Mouse (Mus musculus): ENCODE results near the gene Erg.

Gene Erg

DNA sequence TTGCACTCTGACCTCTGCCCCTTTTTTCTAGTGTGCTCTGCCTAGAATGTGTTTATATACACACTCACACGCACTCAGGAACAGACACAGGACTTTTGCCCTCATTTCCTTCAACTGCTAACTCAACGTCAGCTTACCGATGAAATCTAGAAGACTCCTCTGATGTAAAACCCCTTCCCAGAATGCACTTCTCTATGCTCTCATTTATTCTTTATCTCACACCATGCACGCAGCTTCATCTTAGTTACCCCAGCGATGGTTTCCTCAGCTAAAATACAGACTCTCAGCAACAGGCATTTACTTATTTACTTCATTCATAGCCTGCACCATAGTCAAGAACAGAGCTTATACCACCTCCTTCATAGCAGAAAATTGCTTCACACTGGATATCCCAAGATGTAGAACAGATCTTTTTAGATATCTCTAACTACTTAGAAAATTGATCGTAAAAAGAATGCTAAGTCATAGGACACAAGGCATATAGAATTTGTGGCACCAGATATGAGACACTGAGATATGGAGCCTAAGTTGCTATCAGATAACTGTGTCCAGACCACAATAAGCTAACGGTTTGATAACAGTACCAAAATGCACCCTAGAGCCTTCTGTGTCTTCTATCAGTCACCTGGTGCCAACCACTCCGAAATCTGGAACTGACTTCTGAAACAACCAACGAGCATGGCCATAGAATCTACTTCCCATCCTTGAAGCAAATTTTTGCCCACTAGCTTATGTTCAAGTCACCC is 98.6 kb downstream of the Erg start:
- in situ Hi-C loops (cut with MboI, MseI): loop anchor here (10.0 kb wide), 1 partner anchor 57 kb away; no protein-coding TSS in a partner anchor

- in situ Hi-C loops (cut with MboI, MseI): loop anchor here (10.0 kb wide), 1 partner anchor 64 kb away; no protein-coding TSS in a partner anchor
Observed at GRCm38 (mm10) chr16:95481176-95481575, 105.2 kb downstream of the Erg start.

DNA sequence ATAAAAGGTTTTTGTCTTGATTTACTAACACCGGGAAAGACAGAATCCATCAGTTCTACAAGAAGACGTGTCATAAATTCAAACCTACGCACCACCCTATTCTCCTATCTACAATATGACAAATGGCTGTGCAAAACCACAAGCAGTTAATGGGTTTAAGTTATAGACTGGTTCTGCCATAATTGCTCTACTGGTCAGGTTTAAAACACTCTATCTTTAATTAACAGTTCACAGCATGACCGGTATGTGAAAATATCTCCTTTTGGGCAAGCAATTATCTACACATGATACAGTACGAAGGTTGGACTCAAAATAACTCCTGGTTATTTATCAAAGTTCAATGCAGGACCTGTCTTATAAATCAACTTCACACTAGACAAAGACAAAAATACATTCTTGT is 107.8 kb downstream of the Erg start:
- in situ Hi-C loops (cut with MboI, MseI): no loop called here

DNA sequence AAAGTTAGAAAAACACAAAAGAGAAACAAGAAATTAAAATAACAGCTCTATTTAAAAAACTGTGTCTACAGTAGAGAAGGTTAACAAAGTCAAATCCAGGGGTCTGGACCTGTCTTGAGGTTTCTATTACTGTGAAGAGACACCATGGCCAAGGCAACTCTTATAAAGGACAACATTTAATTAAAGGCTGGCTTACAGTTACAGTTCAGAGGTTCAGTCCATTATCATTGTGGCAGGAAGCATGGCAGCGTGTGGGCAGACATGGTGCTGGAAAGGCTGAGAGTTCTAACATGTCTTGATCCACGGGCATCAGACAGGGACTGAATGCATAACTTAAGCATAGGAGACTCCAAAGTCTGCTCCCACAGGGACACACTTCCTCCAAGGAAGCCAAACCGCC is 111.4 kb downstream of the Erg start:
- in situ Hi-C loops (cut with MboI, MseI): no loop called here

DNA sequence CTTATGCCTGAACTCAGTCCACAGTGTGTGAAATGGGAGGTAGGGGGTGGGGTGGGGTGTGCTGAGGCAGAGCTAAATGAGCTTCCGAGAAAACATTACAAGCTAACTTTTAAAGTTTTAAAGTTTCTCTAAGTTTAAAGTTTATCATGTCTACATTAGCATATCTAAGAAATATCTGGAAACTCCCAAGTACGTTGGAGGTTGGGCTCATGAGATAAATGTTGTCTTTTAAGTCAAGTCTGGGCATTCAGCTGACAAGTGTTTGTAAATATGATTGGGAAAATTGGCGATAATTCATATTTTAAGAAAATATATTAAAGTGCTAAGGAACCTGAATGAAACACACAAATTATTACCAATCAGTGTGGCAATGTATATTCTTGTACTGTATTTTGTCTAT is 112.4 kb downstream of the Erg start:
- in situ Hi-C loops (cut with MboI, MseI): no loop called here

DNA sequence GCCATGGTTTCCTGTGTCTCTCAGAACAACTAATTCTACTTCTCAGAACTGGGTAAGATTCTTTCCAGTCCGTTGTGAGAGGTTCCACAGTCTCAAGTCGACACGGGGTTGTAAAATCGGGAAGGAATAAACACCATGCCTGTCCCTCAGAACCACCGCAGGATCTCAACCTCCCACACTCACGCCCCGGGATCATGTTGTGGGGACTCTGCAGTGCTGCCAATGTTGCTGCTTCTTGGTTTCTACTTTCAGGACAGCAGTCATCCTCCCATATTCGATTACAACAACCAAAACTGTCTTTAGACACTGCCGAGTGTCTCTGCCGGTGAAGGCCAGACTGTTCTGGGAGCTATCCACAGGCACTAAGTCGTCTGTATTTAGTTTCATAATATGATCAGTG is 113.6 kb downstream of the Erg start:
- in situ Hi-C loops (cut with MboI, MseI): no loop called here

DNA sequence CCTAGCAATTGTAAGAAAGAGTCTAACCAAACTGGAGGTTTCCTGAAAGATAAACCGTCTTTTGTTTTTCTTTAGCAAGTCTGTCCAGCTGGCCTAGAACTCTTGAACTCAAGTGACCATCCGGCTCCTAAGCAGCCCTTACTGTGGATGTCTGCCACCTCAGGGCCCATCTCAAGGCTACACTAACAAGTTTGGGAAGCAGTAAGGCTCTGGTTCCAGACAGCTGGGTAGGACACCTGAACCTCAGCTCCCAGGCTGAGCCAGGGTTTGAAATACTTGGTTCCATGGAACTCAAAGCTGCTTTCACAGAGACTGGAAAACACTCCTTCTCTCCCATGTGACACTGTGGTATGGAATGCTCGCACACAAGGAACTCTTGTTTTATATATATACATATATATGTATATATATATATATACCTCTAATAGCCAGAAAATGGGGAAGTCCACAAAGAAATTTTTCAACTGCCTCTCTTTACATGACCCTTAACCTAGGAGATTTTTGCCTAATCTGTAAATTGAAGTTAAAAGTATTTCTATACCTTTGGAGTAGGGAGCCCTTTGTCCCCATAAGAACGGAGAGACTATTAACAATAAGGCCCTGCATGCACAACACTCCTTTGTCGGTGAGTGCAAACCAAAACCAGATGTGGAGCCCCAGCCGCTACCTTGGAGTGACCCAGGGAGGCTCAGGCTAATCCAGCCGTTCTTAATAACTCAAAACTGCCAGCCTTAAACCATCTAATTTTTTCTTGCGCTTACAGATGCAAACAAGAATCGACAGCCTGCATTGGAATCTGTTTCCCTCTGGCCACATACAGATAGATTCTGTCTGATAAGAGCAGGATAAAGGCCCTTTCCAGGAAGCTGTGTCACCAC is 116.9 kb downstream of the Erg start:
- in situ Hi-C loops (cut with MboI, MseI): no loop called here

- in situ Hi-C loops (cut with MboI, MseI): no loop called here
Observed at GRCm38 (mm10) chr16:95467893-95468292, 118.5 kb downstream of the Erg start.

DNA sequence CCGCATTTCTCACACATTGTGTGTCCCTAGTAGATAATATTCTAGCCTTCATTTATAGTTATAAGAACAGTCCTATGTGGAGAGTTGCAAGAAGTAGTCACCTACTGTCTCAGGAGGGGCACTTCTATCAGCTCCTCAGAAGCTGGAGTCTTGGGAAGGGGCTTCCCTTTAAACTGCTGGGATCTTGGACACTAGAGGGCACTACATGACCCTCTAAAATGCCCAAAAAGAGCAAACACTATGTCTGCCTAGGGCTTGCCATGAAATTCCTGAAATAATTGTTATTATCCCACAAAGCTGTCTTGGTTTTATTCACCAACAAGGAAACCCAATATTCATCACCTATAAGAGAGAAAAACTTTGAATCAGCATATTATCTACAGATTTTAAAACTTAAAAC is 119.8 kb downstream of the Erg start:
- in situ Hi-C loops (cut with MboI, MseI): no loop called here

- in situ Hi-C loops (cut with MboI, MseI): no loop called here
Observed at GRCm38 (mm10) chr16:95464609-95465008, 121.8 kb downstream of the Erg start.

GRCm38 (mm10) chr16:95463796-95464195 is 122.6 kb downstream of the Erg start:
- in situ Hi-C loops (cut with MboI, MseI): no loop called here

GRCm38 (mm10) chr16:95461941-95462340 is 124.5 kb downstream of the Erg start:
- in situ Hi-C loops (cut with MboI, MseI): no loop called here

DNA sequence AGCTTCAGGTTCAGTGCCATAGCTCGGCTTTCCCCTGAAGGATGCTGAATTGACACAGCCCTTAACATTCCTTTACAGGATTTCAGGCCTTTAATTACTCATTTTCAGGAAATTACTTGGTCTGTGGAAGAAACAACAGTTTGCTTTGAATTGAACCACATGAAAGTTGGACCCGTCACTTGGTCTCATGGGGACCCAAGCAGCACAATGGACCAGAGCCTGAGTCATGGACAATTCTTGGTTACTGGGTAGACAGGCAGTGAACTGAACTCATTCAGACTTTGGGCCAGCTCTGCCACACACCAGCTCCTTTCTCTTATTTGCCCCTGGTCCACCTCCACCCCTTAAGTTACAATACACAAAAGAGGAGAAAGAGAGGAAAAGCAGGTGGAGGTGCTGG is 126.1 kb downstream of the Erg start:
- in situ Hi-C loops (cut with MboI, MseI): no loop called here

DNA sequence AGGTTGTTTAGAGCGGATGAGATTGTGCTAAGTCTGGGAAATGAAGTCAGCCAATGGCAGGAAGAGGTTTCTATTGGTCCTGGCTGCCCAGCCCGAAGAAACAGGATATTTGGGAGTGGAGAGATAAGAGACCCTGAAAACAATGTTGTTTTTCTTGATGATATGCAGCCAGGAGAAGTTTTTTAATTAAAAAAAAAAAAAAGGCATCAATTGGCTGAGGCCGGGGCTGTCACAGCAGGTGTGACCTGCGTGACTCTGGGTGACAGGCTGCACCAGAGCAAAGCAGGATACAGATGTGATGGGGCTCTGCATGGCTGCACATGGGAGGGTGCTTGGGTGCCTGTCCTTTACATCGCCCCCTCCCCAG is 127.1 kb downstream of the Erg start:
- in situ Hi-C loops (cut with MboI, MseI): loop anchor here (5.0 kb wide), 1 partner anchor 107 kb away; no protein-coding TSS in a partner anchor

- in situ Hi-C loops (cut with MboI, MseI): loop anchor here (5.0 kb wide), 1 partner anchor 106 kb away; no protein-coding TSS in a partner anchor
Observed at GRCm38 (mm10) chr16:95458590-95459324, 127.6 kb downstream of the Erg start.

DNA sequence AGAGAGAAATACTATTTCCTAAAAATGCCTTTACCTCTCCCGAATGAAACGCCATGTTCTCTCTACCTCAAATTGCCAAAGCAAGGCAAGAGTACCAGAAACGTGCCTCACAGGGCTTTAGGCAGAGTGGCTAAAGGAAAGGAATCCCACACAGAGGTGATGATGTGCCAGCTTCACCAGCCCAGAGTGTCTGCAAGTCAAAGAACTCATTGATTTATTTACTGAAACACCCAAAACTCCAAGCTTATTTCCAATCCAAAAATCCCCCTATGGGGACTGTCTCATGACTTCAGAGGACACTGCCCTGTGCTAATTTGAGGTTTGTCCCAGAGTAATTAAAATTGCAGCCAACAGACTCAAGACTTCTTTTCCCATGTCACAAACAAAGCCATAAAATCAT is 129.4 kb downstream of the Erg start:
- in situ Hi-C loops (cut with MboI, MseI): loop anchor here (5.0 kb wide), 1 partner anchor 105 kb away; no protein-coding TSS in a partner anchor

GRCm38 (mm10) chr16:95455896-95456295 is 130.5 kb downstream of the Erg start:
- in situ Hi-C loops (cut with MboI, MseI): loop anchor here (5.0 kb wide), 1 partner anchor 104 kb away; no protein-coding TSS in a partner anchor

GRCm38 (mm10) chr16:95455461-95455860 is 130.9 kb downstream of the Erg start:
- in situ Hi-C loops (cut with MboI, MseI): loop anchor here (5.0 kb wide), 1 partner anchor 103 kb away; no protein-coding TSS in a partner anchor

- in situ Hi-C loops (cut with MboI, MseI): no loop called here
Observed at GRCm38 (mm10) chr16:95452411-95452810, 134.0 kb downstream of the Erg start.

GRCm38 (mm10) chr16:95449361-95449725 is 137.1 kb downstream of the Erg start:
- in situ Hi-C loops (cut with MboI, MseI): no loop called here

GRCm38 (mm10) chr16:95448643-95449360 is 137.6 kb downstream of the Erg start:
- in situ Hi-C loops (cut with MboI, MseI): no loop called here
